Mouse (Mus musculus) limb, embryonic 12.5 days (tissue): Measurements from ENCODE around the gene Pgrmc1. TPM values are rescaled to one million over a fixed set of nuclear protein-coding genes. Genes with fewer than 3 reads are reported as not detected.
"Not testable (repeated sequence)": the region's sequence is repeated elsewhere in the genome, so short reads cannot be mapped to it uniquely, and the experiment has no call there.

Experiments used
- ATAC-seq: fragments of 200-750 bp; cut with Nextera tagmentation; 2 replicates; pipeline ENCODE4 v1.8.0; 2017; ENCODE audit warnings: low read depth, moderate TSS enrichment; ENCODE audit not compliant: insufficient number of reproducible peaks, insufficient read depth, low FRiP score, low TSS enrichment
- H3K27ac ChIP-seq: fragments of 300-500 bp; sonication (generic); 2 replicates; pipeline ENCODE4 v1.5.1; 2016; ENCODE audit warnings: mild to moderate bottlenecking, moderate library complexity
- H3K27me3 ChIP-seq: fragments of 300-500 bp; sonication (generic); 2 replicates; pipeline ENCODE4 v1.6.1; 2016; ENCODE audit warnings: mild to moderate bottlenecking, moderate library complexity
- H3K36me3 ChIP-seq: fragments of 300-500 bp; sonication (generic); 2 replicates; pipeline ENCODE4 v1.6.1; 2016; ENCODE audit warnings: mild to moderate bottlenecking, moderate library complexity
- H3K4me1 ChIP-seq: fragments of 300-500 bp; sonication (generic); replicated peaks from 2 replicates; pipeline ENCODE4 v1.6.1; 2016
- H3K4me2 ChIP-seq: fragments of 300-500 bp; sonication (generic); 2 replicates; pipeline ENCODE4 v1.6.1; 2016; ENCODE audit warnings: mild to moderate bottlenecking, moderate library complexity
- H3K4me3 ChIP-seq: fragments of 300-500 bp; sonication (generic); replicated peaks from 2 replicates; pipeline ENCODE4 v1.5.1; 2016; ENCODE audit warnings: mild to moderate bottlenecking
- H3K9ac ChIP-seq: fragments of 300-500 bp; sonication (generic); replicated peaks from 2 replicates; pipeline ENCODE4 v1.6.1; 2016; ENCODE audit warnings: mild to moderate bottlenecking, moderate library complexity
- H3K9me3 ChIP-seq: fragments of 300-500 bp; sonication (generic); 2 replicates; pipeline ENCODE4 v1.6.1; 2016; ENCODE audit warnings: mild to moderate bottlenecking, moderate library complexity
- WGBS: fragments of 180-500 bp; shearing (Covaris S2); methylation state at CpG from one replicate; pipeline ENCODE4 v1.1.7; 2016; 5-methylcytosine and 5-hydroxymethylcytosine counted together
- polyA plus RNA-seq: library from polyadenylated mRNA; unstranded; fragments of >200 nt; fragmentation: Nextera tagmentation; extraction: Ambion mirVana; gene quantifications from 2 replicates; pipeline ENCODE4 v1.2.1, GENCODE M21; 2016

The Pgrmc1 gene
- polyA plus RNA-seq, 1 experiment from 2014 or later, result 341 TPM

DNA sequence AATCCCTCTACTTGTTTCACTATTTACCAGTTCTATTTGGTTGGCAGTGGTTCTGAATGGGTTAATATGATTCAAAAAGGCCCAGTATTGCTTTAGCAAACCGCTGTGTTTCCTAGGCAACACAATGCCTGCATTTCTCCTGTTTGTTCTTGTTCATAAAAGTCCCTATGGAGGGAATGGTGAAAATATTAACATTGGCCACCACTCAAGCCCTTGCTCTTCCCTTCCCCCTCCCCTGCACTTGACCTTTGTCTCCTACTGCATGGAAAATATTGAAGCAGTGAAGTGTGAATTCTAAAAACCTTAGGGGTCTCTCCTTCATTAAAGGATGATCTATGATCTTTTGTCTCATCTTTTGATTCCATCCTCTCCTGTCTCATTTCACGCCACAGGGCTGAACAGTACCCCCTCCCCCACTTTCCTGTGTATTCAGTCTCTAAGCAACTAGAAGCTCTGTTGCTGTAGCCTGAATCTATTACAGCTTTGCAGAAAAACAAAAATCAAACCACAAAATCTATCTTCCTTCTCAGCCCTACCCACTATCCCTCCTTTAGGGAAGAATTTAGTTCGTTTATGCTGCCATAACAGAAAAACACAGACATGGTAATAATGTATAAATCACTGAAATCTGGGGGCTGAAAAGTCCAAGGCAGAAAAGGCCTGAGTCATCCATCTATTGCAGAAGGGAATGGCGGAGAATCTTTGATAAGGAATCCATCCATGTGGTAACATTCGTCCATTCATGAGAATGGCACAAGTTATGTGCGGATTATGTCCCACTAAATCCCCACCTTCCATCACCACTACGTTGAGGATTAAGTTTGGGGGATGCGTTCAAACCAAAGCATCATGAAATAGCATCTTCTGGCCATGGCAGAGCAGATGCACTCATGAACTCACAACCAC lies 10.4 kb upstream of the Pgrmc1 start:
- no peaks in the 10 kb centered on the region for H3K9me3 ChIP-seq
- H3K4me2 ChIP-seq, result no peak overlapping the region
- whole genome bisulfite sequencing, result 75% methylated on average over 8 of the region's 8 CpGs
- no peaks in the 10 kb centered on the region for H3K36me3 ChIP-seq
- no peak overlapping the region for H3K27ac ChIP-seq
- no peaks in the 10 kb centered on the region for H3K27me3 ChIP-seq
- no peak overlapping the region for H3K4me3 ChIP-seq
- no peaks in the 10 kb centered on the region for H3K4me1 ChIP-seq
- H3K9ac ChIP-seq, result no peak overlapping the region
- no peak for ATAC-seq

DNA sequence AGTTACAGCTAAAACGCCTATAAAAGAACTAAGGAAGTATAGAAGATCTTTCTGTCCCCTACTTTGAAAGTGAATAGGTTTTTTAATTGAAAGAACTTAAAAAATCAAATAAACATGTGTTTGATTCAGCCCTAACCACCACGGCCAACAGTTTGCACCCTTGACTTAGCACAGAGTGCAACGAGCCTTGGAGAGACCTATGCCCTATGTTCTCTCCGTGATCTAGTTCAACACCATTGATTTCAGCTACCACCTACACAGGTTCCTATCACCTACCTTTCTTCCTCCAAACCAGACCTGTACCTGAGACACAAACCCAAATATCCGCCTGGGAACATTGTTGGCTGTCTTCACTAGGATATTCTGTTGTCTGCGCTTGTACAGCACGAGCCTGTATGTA lies 7.7 kb upstream of the Pgrmc1 start:
- H3K4me1 ChIP-seq, result no peaks in the 10 kb centered on the region
- no peak overlapping the region for H3K27ac ChIP-seq
- ATAC-seq, result no peak
- H3K4me3 ChIP-seq, result no peak overlapping the region
- H3K4me2 ChIP-seq, result no peak overlapping the region
- H3K27me3 ChIP-seq, result no peaks in the 10 kb centered on the region
- H3K9me3 ChIP-seq, result no peaks in the 10 kb centered on the region
- no peak overlapping the region for H3K9ac ChIP-seq
- H3K36me3 ChIP-seq, result no peaks in the 10 kb centered on the region
- WGBS, result 83% methylated on average over 7 of the region's 7 CpGs

DNA sequence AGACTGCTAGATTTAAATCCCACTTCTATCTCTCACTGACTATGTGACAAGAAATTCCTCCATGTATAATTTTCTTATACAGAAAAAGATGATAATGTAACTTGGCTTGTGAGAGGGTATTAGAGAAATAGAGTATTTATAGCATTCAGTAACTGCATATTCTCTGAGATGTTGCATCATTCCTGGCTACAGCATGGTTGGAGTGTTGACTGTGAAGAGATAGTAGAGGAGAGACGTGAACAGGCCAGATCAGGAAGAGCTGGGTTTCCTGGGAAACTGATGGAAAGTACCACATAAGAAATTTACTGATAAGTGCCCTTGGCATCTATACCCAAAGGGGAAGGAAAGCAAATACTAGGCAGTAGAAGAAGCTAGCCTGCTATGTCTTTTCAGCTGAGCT lies 6.9 kb upstream of the Pgrmc1 start:
- Histone ChIP-seq H3K9ac (no peak overlapping the region), H3K9me3 (no peaks in the 10 kb centered on the region), H3K4me2 (no peak overlapping the region), H3K4me3 (no peak overlapping the region), H3K27ac (no peak overlapping the region), H3K4me1 (no peaks in the 10 kb centered on the region), H3K27me3 (no peaks in the 10 kb centered on the region), H3K36me3 (no peaks in the 10 kb centered on the region)
- WGBS, result 70% methylated on average over 1 of the region's 1 CpGs
- no peak for ATAC-seq

DNA sequence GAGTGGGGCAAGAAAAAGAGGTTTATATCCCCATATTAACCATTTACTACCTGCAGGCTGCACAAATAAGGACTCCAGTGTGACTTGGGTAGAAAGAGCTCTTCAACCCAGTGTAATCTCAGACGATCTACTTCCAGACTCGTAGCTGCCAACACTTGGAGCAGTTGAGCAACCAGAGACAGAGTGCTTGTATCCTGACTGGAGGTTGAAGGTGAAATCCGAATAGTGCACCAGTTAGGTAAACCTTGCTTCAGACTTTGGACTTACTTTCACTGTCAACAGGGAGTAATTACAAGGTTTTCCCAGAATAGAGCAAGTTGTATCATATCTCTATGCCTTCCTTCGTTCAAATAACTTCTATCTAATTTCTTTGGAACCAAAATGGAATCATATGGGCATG lies 6.5 kb upstream of the Pgrmc1 start:
- H3K27me3 ChIP-seq, result no peaks in the 10 kb centered on the region
- no peak overlapping the region for H3K4me2 ChIP-seq
- no peak overlapping the region for H3K4me3 ChIP-seq
- no peak overlapping the region for H3K9ac ChIP-seq
- ATAC-seq, result no peak
- WGBS, result 77% methylated on average over 4 of the region's 4 CpGs
- H3K4me1 ChIP-seq, result no peaks in the 10 kb centered on the region
- no peaks in the 10 kb centered on the region for H3K36me3 ChIP-seq
- no peaks in the 10 kb centered on the region for H3K9me3 ChIP-seq
- no peak overlapping the region for H3K27ac ChIP-seq

DNA sequence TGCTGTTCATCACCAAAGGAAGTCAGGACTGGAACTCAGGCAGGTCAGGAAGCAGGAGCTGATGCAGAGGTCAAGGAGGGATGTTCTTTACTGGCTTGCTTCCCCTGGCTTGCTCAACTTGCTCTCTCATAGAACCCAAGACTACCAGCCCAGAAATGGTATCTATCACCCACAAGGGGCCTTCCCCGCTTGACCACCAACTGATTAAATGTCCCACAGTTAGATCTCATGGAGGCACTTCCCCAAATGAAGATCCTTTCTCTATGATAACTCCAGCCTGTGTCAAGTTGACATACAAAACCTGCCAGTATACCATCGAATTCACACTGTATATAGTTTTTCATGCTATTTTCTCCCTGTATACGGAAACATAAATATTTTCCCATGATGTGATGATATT lies 2.8 kb upstream of the Pgrmc1 start:
- no peaks in the 10 kb centered on the region for H3K9me3 ChIP-seq
- H3K36me3 ChIP-seq, result no peaks in the 10 kb centered on the region
- H3K27me3 ChIP-seq, result no peaks in the 10 kb centered on the region
- no peaks in the 10 kb centered on the region; the same call in 1 of the 2 replicates for H3K4me1 ChIP-seq
- no peak overlapping the region for H3K27ac ChIP-seq
- no peak for ATAC-seq
- H3K4me2 ChIP-seq, result no peak overlapping the region
- no peak overlapping the region for H3K4me3 ChIP-seq
- no peak overlapping the region for H3K9ac ChIP-seq
- WGBS, result 79% methylated on average over 3 of the region's 3 CpGs

DNA sequence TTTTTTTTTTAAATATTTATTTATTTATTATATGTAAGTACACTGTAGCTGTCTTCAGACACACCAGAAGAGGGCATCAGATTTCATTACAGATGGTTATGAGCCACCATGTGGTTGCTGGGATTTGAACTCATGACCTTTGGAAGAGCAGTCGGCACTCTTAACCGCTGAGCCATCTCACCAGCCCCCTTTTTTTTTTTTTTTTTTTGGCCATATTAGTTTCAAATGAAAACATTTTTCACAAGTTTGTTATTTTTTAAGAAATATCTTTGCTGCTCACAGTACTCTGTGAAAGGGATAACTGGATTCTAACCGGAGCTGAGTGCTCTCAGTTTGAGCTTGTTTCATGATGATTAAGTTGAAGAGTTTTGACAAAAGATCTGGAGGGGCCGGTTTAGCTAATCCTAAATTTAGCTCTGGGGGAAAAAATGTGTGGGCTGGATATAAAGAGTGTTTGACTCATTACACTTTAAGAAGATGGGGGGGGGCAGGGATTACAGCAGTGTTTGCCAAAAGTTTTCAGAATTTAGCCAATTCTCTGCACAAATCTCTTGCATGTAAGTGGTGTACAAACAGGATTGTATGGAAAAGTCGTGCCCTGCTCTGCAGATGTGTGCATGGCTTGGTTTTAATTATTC lies 1.4 kb upstream of the Pgrmc1 start:
- not testable (repeated sequence) for ATAC-seq, H3K9me3 ChIP-seq, H3K9ac ChIP-seq, H3K4me1 ChIP-seq, H3K4me2 ChIP-seq, H3K4me3 ChIP-seq, H3K27me3 ChIP-seq, H3K36me3 ChIP-seq, H3K27ac ChIP-seq
- 67% methylated on average over 4 of the region's 5 CpGs for WGBS

DNA sequence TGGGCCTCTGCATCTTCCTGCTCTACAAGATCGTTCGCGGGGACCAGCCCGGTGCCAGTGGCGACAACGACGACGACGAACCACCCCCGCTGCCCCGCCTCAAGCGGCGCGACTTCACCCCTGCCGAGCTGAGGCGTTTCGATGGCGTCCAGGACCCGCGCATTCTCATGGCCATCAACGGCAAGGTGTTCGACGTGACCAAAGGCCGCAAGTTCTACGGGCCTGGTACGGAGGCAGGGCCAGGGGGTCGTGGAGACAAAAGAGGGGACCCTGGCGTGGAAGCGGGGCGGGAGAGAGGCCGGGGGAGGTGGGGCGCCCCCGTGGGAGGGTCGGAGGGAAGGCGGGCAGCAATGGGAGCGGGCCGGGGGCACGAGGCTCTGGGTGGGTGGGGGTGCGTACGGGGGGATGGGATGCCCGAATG lies 394 bp downstream of the Pgrmc1 start:
- H3K36me3 ChIP-seq, result peaks cover 15% of the 10 kb centered on the region; the same call in 1 of the 2 replicates
- no peaks in the 10 kb centered on the region for H3K27me3 ChIP-seq
- peak; percentile 18; the same call in 1 of the 2 replicates for ATAC-seq
- peak overlapping the region; percentile 61 for H3K4me3 ChIP-seq
- peak overlapping the region; percentile 58 for H3K4me2 ChIP-seq
- no peaks in the 10 kb centered on the region; the same call in 1 of the 2 replicates for H3K4me1 ChIP-seq
- peak overlapping the region; percentile 86 for H3K27ac ChIP-seq
- peak overlapping the region; percentile 80 for H3K9ac ChIP-seq
- 20% methylated on average over 40 of the region's 41 CpGs for WGBS
- H3K9me3 ChIP-seq, result no peaks in the 10 kb centered on the region

DNA sequence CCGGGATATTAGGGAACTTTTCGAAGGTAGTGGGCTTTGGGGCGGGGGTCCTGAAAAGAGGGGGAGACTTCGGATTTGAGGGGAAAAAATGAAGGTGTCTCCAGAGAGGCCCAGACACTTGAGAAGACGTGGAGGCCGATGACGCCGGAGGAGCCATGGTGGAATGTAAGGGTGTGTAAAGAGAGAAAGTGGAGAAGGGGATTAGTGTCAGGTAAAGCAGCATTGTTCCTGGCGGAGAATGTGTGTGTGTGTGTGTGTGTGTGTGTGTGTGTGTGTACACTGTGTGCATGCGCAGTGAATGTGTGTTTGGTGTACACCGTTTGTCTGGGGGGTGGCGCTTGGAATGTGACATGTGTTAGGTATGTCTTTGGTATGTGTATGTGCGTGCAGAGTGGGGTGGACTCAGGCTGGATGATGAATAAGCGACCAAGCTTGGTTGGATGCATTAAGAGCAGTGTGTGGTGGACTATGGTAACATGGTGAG lies 897 bp downstream of the Pgrmc1 start:
- H3K9ac ChIP-seq, result peak overlapping the region; percentile 80
- no peaks in the 10 kb centered on the region for H3K27me3 ChIP-seq
- 23% methylated on average over 14 of the region's 14 CpGs for WGBS
- ATAC-seq, result peak; percentile 49; the same call in 1 of the 2 replicates
- H3K27ac ChIP-seq, result peak overlapping the region; percentile 86
- peak overlapping the region; percentile 61 for H3K4me3 ChIP-seq
- H3K36me3 ChIP-seq, result peaks cover 20% of the 10 kb centered on the region; the same call in 1 of the 2 replicates
- no peaks in the 10 kb centered on the region; the same call in 1 of the 2 replicates for H3K4me1 ChIP-seq
- H3K9me3 ChIP-seq, result no peaks in the 10 kb centered on the region
- H3K4me2 ChIP-seq, result peak overlapping the region; percentile 58

DNA sequence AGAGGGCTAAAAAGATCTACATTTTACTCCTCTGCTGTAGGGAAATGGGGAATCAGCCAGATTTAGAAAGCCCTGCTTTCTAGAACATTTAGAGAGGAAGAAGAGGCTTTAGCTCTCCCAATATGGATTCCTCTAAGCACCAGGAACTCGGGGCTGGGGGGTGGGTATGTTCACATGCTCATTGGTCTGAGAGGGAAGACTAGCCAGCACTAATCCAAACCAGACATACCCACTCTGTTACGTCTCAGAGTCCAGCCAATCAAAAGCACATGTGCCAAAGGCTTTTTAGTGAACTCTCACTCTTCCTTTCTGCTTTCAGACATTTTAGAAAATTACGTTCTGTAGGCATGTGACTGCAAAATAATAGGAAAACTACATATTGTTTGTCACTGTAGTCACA lies 1.6 kb downstream of the Pgrmc1 start:
- H3K4me1 ChIP-seq, result no peaks in the 10 kb centered on the region; the same call in 1 of the 2 replicates
- no peak overlapping the region for H3K9ac ChIP-seq
- H3K4me2 ChIP-seq, result peak overlapping the region; percentile 58
- H3K4me3 ChIP-seq, result peak overlapping the region; percentile 61
- WGBS, result 37% methylated on average over 3 of the region's 3 CpGs
- H3K27ac ChIP-seq, result peak overlapping the region; percentile 86
- no peaks in the 10 kb centered on the region for H3K9me3 ChIP-seq
- no peak for ATAC-seq
- H3K27me3 ChIP-seq, result no peaks in the 10 kb centered on the region
- peaks cover 26% of the 10 kb centered on the region; the same call in 1 of the 2 replicates for H3K36me3 ChIP-seq

DNA sequence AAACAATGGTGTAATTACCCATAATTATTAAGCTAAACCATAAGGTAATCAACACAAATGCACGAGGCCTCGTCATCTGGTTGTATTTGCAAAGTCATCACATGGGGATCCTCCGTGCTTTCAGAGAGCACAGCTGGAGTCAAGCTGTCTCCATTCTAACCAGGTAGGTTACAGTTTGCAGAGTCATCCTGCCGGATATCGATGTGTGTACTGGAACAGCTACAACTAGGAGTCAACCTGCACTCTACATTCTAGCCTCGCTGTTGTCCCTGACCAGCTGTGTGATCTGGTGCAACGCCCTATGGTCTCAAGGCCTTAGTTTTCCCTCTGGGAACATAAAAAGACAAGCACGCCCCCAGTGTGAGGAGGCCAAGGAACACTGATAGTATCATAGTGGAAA lies 2.1 kb downstream of the Pgrmc1 start:
- no peaks in the 10 kb centered on the region for H3K9me3 ChIP-seq
- H3K4me3 ChIP-seq, result peak overlapping the region; percentile 12; the same call in 1 of the 2 replicates
- peak overlapping the region; percentile 58 for H3K4me2 ChIP-seq
- no peak overlapping the region for H3K27ac ChIP-seq
- peaks cover 27% of the 10 kb centered on the region; the same call in 1 of the 2 replicates for H3K36me3 ChIP-seq
- ATAC-seq, result no peak
- WGBS, result 57% methylated on average over 8 of the region's 8 CpGs
- H3K4me1 ChIP-seq, result no peaks in the 10 kb centered on the region; the same call in 1 of the 2 replicates
- H3K27me3 ChIP-seq, result no peaks in the 10 kb centered on the region
- H3K9ac ChIP-seq, result no peak overlapping the region

DNA sequence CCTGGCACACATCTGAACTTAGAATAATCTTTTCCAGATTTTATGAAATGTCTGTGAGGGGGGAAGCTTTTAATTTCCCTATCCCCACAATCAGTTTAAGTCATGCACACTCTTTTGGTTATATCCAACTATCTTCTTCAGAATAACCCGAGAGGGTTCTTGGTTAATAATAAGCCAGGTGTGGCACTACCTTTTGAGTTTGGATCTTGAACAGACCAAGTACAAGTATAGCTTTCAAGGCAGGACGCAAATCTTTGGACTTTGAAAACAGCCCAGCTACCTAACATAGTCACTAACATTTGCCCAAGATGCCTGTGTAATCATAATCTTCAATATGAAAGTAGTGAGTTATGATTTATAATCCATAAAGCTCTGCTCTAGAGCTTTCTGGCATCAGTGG lies 4.9 kb downstream of the Pgrmc1 start:
- Histone ChIP-seq H3K36me3 (peaks cover 32% of the 10 kb centered on the region; the same call in 1 of the 2 replicates), H3K9me3 (no peaks in the 10 kb centered on the region), H3K4me2 (no peak overlapping the region), H3K9ac (no peak overlapping the region), H3K27me3 (no peaks in the 10 kb centered on the region), H3K4me1 (no peaks in the 10 kb centered on the region; the same call in 1 of the 2 replicates), H3K4me3 (no peak overlapping the region), H3K27ac (no peak overlapping the region)
- 87% methylated on average over 2 of the region's 2 CpGs for WGBS
- no peak for ATAC-seq
